Comparison of ENCODE assay signal across 12 mouse cellular contexts in genomic region chr3:63851125-63851698, GRCm38 (mm10). TPM values are rescaled to one million over a fixed set of nuclear protein-coding genes. Genes with fewer than 3 reads are reported as not detected.
A peak's percentile ranks its signal among the peaks of the same experiment; 100 is the strongest.
DNase-seq lines count a peak whose midpoint lies in the region; ATAC-seq lines count a peak whose summit lies in the region.
"Had no signal": no experiment of that assay in that cellular context is flagged by ENCODE, and none has a peak within 500 bp of the region (broad histone marks: within the 10 kb centered on the region; RNA-seq: fewer than 3 reads in every experiment).

No protein-coding gene starts in this region.

- no peaks in the 10 kb centered on the region for H3K9me3 ChIP-seq in embryonic facial prominence, embryonic 13.5 days
- H3K9me3 ChIP-seq in embryonic facial prominence, embryonic 10.5 days = no peaks in the 10 kb centered on the region
- no peaks in the 10 kb centered on the region for H3K9me3 ChIP-seq in midbrain, embryonic 12.5 days
- H3K9me3 ChIP-seq: G1E had no signal

- no peaks in the 10 kb centered on the region for H3K27me3 ChIP-seq in embryonic facial prominence, embryonic 13.5 days
- H3K27me3 ChIP-seq in embryonic facial prominence, embryonic 10.5 days (replicated peaks; ENCODE audit: low read depth, poor library complexity, severe bottlenecking) = no peaks in the 10 kb centered on the region
- H3K27me3 ChIP-seq in midbrain, embryonic 12.5 days = no peaks in the 10 kb centered on the region

- no peak for DNase-seq in embryonic facial prominence, embryonic 10.5 days (ENCODE audit: low spot score)
- peak; percentile 41 to 47 for DNase-seq in right cerebral cortex, postnatal 10 days (ENCODE audit: low spot score in 2 of 2)
- DNase-seq in right cerebral cortex, postnatal 36 days (ENCODE audit: low spot score in 2 of 2) = no peak
- DNase-seq in heart, adult 8-10 months (ENCODE audit: low spot score) = no peak
- no peak for DNase-seq in ovary, postnatal 10 days (ENCODE audit: low spot score)
- no peak for DNase-seq in urinary bladder, adult 2 months (ENCODE audit: low spot score)
- DNase-seq: adrenal gland, postnatal 25 days; cerebellum, adult 8-10 months; lung, adult 18-20 months had no signal

- H3K4me1 ChIP-seq in embryonic facial prominence, embryonic 13.5 days = peaks cover 4% of the 10 kb centered on the region; the same call in 1 of the 2 replicates
- H3K4me1 ChIP-seq in embryonic facial prominence, embryonic 10.5 days = peaks cover 7% of the 10 kb centered on the region; the same call in 1 of the 2 replicates
- peaks cover 14% of the 10 kb centered on the region for H3K4me1 ChIP-seq in midbrain, embryonic 12.5 days

- H3K4me2 ChIP-seq in embryonic facial prominence, embryonic 13.5 days = peak overlapping the region; percentile 18; the same call in 1 of the 2 replicates
- peak overlapping the region; percentile 16 for H3K4me2 ChIP-seq in midbrain, embryonic 12.5 days (replicated peaks)

- 52% methylated on average over 12 of the region's 12 CpGs for WGBS in embryonic facial prominence, embryonic 13.5 days
- WGBS in embryonic facial prominence, embryonic 10.5 days = 66% methylated on average over 12 of the region's 12 CpGs
- WGBS in midbrain, embryonic 12.5 days = 33% methylated on average over 12 of the region's 12 CpGs

- H3K9ac ChIP-seq in embryonic facial prominence, embryonic 13.5 days = no peak overlapping the region
- no peak overlapping the region for H3K9ac ChIP-seq in midbrain, embryonic 12.5 days (replicated peaks)

- no peak for ATAC-seq in embryonic facial prominence, embryonic 13.5 days (ENCODE audit: insufficient number of reproducible peaks, insufficient read depth, low FRiP score, low TSS enrichment, low read depth)
- ATAC-seq in midbrain, embryonic 12.5 days (ENCODE audit: low FRiP score, low read depth) = peak; percentile 85

- H3K36me3 ChIP-seq in embryonic facial prominence, embryonic 13.5 days = no peaks in the 10 kb centered on the region
- no peaks in the 10 kb centered on the region for H3K36me3 ChIP-seq in embryonic facial prominence, embryonic 10.5 days (replicated peaks)
- no peaks in the 10 kb centered on the region for H3K36me3 ChIP-seq in midbrain, embryonic 12.5 days
- H3K36me3 ChIP-seq: G1E had no signal

- no peak overlapping the region for H3K4me3 ChIP-seq in embryonic facial prominence, embryonic 13.5 days
- H3K4me3 ChIP-seq in embryonic facial prominence, embryonic 10.5 days = no peak overlapping the region
- H3K4me3 ChIP-seq in midbrain, embryonic 12.5 days = no peak overlapping the region

- no peak overlapping the region for H3K27ac ChIP-seq in embryonic facial prominence, embryonic 13.5 days
- H3K27ac ChIP-seq in embryonic facial prominence, embryonic 10.5 days (replicated peaks) = no peak overlapping the region
- H3K27ac ChIP-seq in midbrain, embryonic 12.5 days (replicated peaks) = 0 out of 2 replicates have a peak overlapping the region, but pooled peaks have one; percentile 27

RNA-seq across cellular contexts. Expression of gene Plch1, which starts 48.1 kb away (rescaled TPM):
- polyA plus RNA-seq in embryonic facial prominence, embryonic 13.5 days (2015; fragmentation: Nextera tagmentation; extraction: Ambion mirVana) = 2.4 and 3.0 TPM in 2 replicates
- polyA plus RNA-seq in embryonic facial prominence, embryonic 10.5 days (2016; fragmentation: Nextera tagmentation; extraction: Ambion mirVana) = 10.5 and 19.0 TPM in 2 replicates
- 34.0 and 34.4 TPM in 2 replicates for polyA plus RNA-seq in midbrain, embryonic 12.5 days (2016; fragmentation: Nextera tagmentation; extraction: Ambion mirVana)
- under 1 TPM; 0.05 to 0.23 (median 0.06) TPM for total RNA-seq in heart, adult 8-10 months (2022)
- polyA plus RNA-seq in urinary bladder, adult 2 months (2012; rRNA removed) = 0.35 and 0.47 TPM in 2 replicates
- total RNA-seq: adrenal gland, postnatal 25 days had no signal
- polyA plus RNA-seq: G1E had no signal

Comparison
In these comparisons a context has a peak if more than half of its experiments do, and no peak if none do; other contexts are left out.
1. DNase-seq: peak in right cerebral cortex, postnatal 10 days (2 of 2); none in embryonic facial prominence, embryonic 10.5 days (single experiment), right cerebral cortex, postnatal 36 days (0 of 2), heart, adult 8-10 months (single experiment), ovary, postnatal 10 days (single experiment) and urinary bladder, adult 2 months (single experiment).